Mouse (Mus musculus) 416B (cell line): ENCODE measurements around the gene Cryl1.

Experiments used
- DNase-seq: peaks from one replicate; pipeline ENCODE4 v3.0.0; 2011; ENCODE audit warnings: low read depth

Cryl1 gene

GRCm38 (mm10) chr14:57398065-57398757 lies at the start of gene Cryl1:
TSS of gene Cryl1 (minus strand) at chr14:57398529.
- DNase-seq = peak; percentile 96

GRCm38 (mm10) chr14:57430451-57430850 lies 32.1 kb upstream of the Cryl1 start:
- DNase-seq = no peak

- DNase-seq = no peak
Measured at GRCm38 (mm10) chr14:57424212-57424561, 25.9 kb upstream of the Cryl1 start.

GRCm38 (mm10) chr14:57423432-57424211 lies 25.3 kb upstream of the Cryl1 start, which contains the start of gene Ift88:
TSS of gene Ift88 (plus strand) at chr14:57424062.
- peak; percentile 86 for DNase-seq

- DNase-seq = peak; percentile 51
Measured at GRCm38 (mm10) chr14:57417187-57417586, 18.9 kb upstream of the Cryl1 start.

GRCm38 (mm10) chr14:57412166-57412565 lies 13.8 kb upstream of the Cryl1 start:
- no peak for DNase-seq

GRCm38 (mm10) chr14:57409106-57409505 lies 10.8 kb upstream of the Cryl1 start:
- DNase-seq = peak; percentile 58

GRCm38 (mm10) chr14:57408100-57408499 lies 9.8 kb upstream of the Cryl1 start:
- no peak for DNase-seq

- DNase-seq = peak; percentile 73
Measured at GRCm38 (mm10) chr14:57407039-57407987, 9.0 kb upstream of the Cryl1 start.

- no peak for DNase-seq
Measured at GRCm38 (mm10) chr14:57402815-57403214, 4.5 kb upstream of the Cryl1 start.

GRCm38 (mm10) chr14:57398813-57399427 lies 591 bp upstream of the Cryl1 start:
- DNase-seq = peak; percentile 79

- DNase-seq = no peak
Measured at GRCm38 (mm10) chr14:57397221-57397620, 1.1 kb downstream of the Cryl1 start.

- no peak for DNase-seq
Measured at GRCm38 (mm10) chr14:57395470-57395869, 2.9 kb downstream of the Cryl1 start.

- no peak for DNase-seq
Measured at GRCm38 (mm10) chr14:57392278-57392677, 6.1 kb downstream of the Cryl1 start.

GRCm38 (mm10) chr14:57391621-57392020 lies 6.7 kb downstream of the Cryl1 start:
- DNase-seq = peak; percentile 34

GRCm38 (mm10) chr14:57386758-57387561 lies 11.4 kb downstream of the Cryl1 start:
- no peak for DNase-seq

GRCm38 (mm10) chr14:57385667-57386066 lies 12.7 kb downstream of the Cryl1 start:
- no peak for DNase-seq

- DNase-seq = no peak
Measured at GRCm38 (mm10) chr14:57377531-57377930, 20.8 kb downstream of the Cryl1 start.

- no peak for DNase-seq
Measured at GRCm38 (mm10) chr14:57376956-57377355, 21.4 kb downstream of the Cryl1 start.

- no peak for DNase-seq
Measured at GRCm38 (mm10) chr14:57376016-57376415, 22.3 kb downstream of the Cryl1 start.

GRCm38 (mm10) chr14:57375205-57375604 lies 23.1 kb downstream of the Cryl1 start:
- peak; percentile 85 for DNase-seq
